Mouse (Mus musculus): ENCODE data around the gene Matn1. TPM values are rescaled to one million over a fixed set of nuclear protein-coding genes. Genes with fewer than 3 reads are reported as not detected.

Matn1 gene
- polyA plus RNA-seq, 1 experiment: 0.23 TPM

- H3K4me1 ChIP-seq (ENCODE audit: control insufficient read depth, insufficient read depth, low read length): no peaks in the 10 kb centered on the region
- H3K4me3 ChIP-seq (replicated peaks; ENCODE audit: insufficient read depth, low read depth, low read length): no peak overlapping the region
- no peak overlapping the region for H3K27ac ChIP-seq (ENCODE audit: insufficient read depth, low read length)
- no peaks in the 10 kb centered on the region for H3K27me3 ChIP-seq (ENCODE audit: control insufficient read depth, insufficient read depth, low read length)
- TF ChIP-seq POLR2A (IDR thresholded peaks at IDR 0.05; ENCODE audit: borderline replicate concordance, insufficient read depth, low read length) (no peak), CTCF (IDR thresholded peaks at IDR 0.05; ENCODE audit: borderline replicate concordance, insufficient read depth, low read depth, low read length) (no peak)
- WGBS: 75% methylated on average over 7 of the region's 7 CpGs
- no peak for DNase-seq
Observed at GRCm38 (mm10) chr4:130944779-130945178, 594 bp downstream of the Matn1 start.

DNA sequence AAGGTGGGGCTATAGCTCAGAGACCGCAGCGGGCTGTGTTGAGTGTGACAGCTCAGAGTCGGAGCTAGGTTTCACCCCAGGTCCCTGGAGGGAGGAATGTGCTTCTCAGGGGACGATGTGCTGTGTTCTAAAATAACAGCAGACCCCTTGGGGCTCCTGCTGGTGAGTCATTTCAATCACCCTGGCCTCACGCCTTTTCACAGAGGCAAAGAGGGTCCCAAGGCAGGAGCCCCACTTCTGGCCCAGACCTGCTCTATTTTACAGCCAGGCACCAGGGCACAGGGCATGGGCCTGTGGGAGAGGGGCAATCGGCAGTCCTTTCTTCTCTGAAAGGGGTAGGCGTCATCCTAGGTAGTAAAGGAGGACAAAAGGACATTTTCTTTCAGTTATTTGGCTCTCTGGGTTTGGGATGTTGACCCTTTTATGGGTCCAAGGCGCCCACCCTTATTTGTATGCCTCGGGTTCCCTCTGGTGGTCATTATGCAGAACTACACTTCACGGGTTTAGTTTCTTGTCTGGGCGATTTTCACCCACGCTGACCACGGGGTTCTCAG is 3.0 kb downstream of the Matn1 start:
- no peak overlapping the region for H3K27ac ChIP-seq (ENCODE audit: insufficient read depth, low read length)
- 31% methylated on average over 13 of the region's 13 CpGs for WGBS

DNA sequence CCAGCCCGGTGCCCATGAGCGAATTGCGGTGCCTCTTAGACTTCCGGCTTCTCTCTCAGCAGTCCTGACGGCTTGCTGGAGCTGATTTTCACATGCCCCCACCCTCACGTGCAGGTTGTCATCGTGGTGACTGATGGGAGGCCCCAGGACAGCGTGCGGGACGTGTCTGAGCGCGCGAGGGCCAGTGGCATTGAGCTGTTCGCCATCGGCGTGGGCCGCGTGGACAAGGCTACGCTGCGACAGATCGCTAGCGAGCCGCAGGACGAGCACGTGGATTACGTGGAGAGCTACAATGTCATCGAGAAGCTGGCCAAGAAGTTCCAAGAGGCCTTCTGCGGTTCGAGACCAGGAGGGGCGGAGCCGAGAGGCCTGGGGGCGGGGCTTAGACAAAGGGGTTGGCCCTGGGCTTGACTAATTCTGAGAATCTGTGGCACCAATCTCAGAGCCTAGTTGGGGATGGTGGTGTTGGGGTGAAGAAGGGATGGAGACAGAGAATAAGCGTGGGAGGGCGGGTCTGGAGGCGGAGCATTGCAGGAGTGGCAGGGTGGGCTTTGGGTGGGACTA is 5.7 kb downstream of the Matn1 start:
- WGBS: 83% methylated on average over 35 of the region's 35 CpGs

More for the DNA sequence above, 3.0 kb downstream of the Matn1 start:
- Histone ChIP-seq H3K4me1 (ENCODE audit: control insufficient read depth, insufficient read depth, low read length) (no peaks in the 10 kb centered on the region), H3K27me3 (ENCODE audit: control insufficient read depth, insufficient read depth, low read length) (no peaks in the 10 kb centered on the region), H3K4me3 (replicated peaks; ENCODE audit: insufficient read depth, low read depth, low read length) (no peak overlapping the region)
- DNase-seq: peak in 1 of 2 experiments; percentile 33
- peak; percentile 77 for TF ChIP-seq CTCF (IDR thresholded peaks at IDR 0.05; ENCODE audit: borderline replicate concordance, insufficient read depth, low read depth, low read length)
- TF ChIP-seq POLR2A (IDR thresholded peaks at IDR 0.05; ENCODE audit: borderline replicate concordance, insufficient read depth, low read length): no peak

DNA sequence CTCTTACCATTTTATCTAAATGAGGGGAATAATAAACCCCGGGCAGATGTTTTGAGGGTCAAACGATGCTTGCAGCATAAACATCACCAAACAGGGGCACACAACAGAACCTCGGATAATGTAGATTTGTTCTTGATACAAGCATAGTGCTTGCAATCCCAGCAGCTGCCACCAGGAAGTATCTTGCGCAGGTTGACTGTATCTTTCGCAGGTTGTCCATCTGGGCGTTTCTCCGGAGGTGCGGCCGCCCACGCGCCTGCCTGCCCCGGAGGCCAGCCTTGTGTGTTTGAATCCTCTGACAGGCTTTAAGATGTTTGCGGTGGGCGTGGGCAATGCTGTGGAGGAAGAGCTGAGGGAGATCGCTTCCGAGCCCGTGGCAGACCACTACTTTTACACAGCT is 8.3 kb downstream of the Matn1 start:
- Histone ChIP-seq H3K4me1 (ENCODE audit: control insufficient read depth, insufficient read depth, low read length) (no peaks in the 10 kb centered on the region), H3K27ac (ENCODE audit: insufficient read depth, low read length) (no peak overlapping the region), H3K4me3 (replicated peaks; ENCODE audit: insufficient read depth, low read depth, low read length) (no peak overlapping the region), H3K27me3 (ENCODE audit: control insufficient read depth, insufficient read depth, low read length) (no peaks in the 10 kb centered on the region)
- 40% methylated on average over 17 of the region's 17 CpGs for WGBS
- TF ChIP-seq CTCF (IDR thresholded peaks at IDR 0.05; ENCODE audit: borderline replicate concordance, insufficient read depth, low read depth, low read length) (peak; percentile 45; the same call in 1 of the 2 replicates), POLR2A (IDR thresholded peaks at IDR 0.05; ENCODE audit: borderline replicate concordance, insufficient read depth, low read length) (no peak)
- peak; percentile 32 to 36 for DNase-seq

More for the DNA sequence above, 5.7 kb downstream of the Matn1 start:
- Histone ChIP-seq H3K4me3 (replicated peaks; ENCODE audit: insufficient read depth, low read depth, low read length) (no peak overlapping the region), H3K27ac (ENCODE audit: insufficient read depth, low read length) (no peak overlapping the region), H3K27me3 (ENCODE audit: control insufficient read depth, insufficient read depth, low read length) (no peaks in the 10 kb centered on the region), H3K4me1 (ENCODE audit: control insufficient read depth, insufficient read depth, low read length) (no peaks in the 10 kb centered on the region)
- TF ChIP-seq POLR2A (IDR thresholded peaks at IDR 0.05; ENCODE audit: borderline replicate concordance, insufficient read depth, low read length): no peak
- TF ChIP-seq CTCF (IDR thresholded peaks at IDR 0.05; ENCODE audit: borderline replicate concordance, insufficient read depth, low read depth, low read length): no peak
- no peak for DNase-seq

DNA sequence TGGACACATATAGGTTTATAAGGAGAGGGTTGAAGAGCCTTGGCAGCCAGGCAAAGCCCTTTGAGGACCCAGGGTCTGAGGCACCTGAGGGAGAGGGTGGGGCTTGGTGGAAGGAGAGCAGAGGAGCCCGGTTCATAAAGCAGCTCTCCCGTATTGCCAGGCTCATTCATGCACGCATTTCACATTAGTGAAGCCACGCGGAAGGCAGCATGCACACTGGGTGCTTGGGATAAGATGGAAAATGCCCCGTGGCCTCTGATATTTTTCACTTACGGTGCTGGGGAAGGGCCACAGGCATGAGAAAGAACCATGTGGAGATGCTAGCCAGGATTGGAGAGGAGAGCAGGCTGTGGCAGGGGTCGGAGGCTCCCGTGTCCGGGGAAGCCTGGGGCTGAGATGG is 13.0 kb downstream of the Matn1 start:
- WGBS: 45% methylated on average over 10 of the region's 10 CpGs
- no peaks in the 10 kb centered on the region for H3K4me1 ChIP-seq (ENCODE audit: control insufficient read depth, insufficient read depth, low read length)
- no peak overlapping the region for H3K27ac ChIP-seq (ENCODE audit: insufficient read depth, low read length)
- no peaks in the 10 kb centered on the region for H3K27me3 ChIP-seq (ENCODE audit: control insufficient read depth, insufficient read depth, low read length)
- no peak for TF ChIP-seq CTCF (IDR thresholded peaks at IDR 0.05; ENCODE audit: borderline replicate concordance, insufficient read depth, low read depth, low read length)
- TF ChIP-seq POLR2A (IDR thresholded peaks at IDR 0.05; ENCODE audit: borderline replicate concordance, insufficient read depth, low read length): no peak
- DNase-seq: no peak
- H3K4me3 ChIP-seq (replicated peaks; ENCODE audit: insufficient read depth, low read depth, low read length): no peak overlapping the region

DNA sequence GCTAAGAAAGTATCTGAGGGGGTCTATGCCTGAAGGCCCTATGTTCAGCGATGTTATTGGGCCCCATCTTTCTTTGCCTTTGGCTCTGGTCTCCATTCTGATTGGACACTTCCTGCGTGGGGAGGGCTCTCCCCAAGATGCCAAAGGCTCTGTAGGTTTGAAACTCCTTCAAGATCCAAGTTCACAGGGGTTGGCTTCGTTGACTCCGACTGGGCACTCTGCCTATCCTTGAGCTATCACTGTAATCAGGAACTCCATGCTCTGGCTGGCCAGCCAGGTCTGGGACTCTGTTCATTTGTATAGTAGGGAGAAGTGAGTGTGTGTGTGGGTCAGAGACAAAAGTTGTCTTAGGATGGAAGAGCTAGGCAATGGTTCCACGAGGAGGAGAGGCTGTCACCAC is 14.6 kb downstream of the Matn1 start:
- Histone ChIP-seq H3K27ac (ENCODE audit: insufficient read depth, low read length) (no peak overlapping the region), H3K4me1 (ENCODE audit: control insufficient read depth, insufficient read depth, low read length) (no peaks in the 10 kb centered on the region), H3K27me3 (ENCODE audit: control insufficient read depth, insufficient read depth, low read length) (no peaks in the 10 kb centered on the region), H3K4me3 (replicated peaks; ENCODE audit: insufficient read depth, low read depth, low read length) (no peak overlapping the region)
- no peak for TF ChIP-seq CTCF (IDR thresholded peaks at IDR 0.05; ENCODE audit: borderline replicate concordance, insufficient read depth, low read depth, low read length)
- TF ChIP-seq POLR2A (IDR thresholded peaks at IDR 0.05; ENCODE audit: borderline replicate concordance, insufficient read depth, low read length): no peak
- DNase-seq: no peak
- WGBS: 59% methylated on average over 5 of the region's 5 CpGs

DNA sequence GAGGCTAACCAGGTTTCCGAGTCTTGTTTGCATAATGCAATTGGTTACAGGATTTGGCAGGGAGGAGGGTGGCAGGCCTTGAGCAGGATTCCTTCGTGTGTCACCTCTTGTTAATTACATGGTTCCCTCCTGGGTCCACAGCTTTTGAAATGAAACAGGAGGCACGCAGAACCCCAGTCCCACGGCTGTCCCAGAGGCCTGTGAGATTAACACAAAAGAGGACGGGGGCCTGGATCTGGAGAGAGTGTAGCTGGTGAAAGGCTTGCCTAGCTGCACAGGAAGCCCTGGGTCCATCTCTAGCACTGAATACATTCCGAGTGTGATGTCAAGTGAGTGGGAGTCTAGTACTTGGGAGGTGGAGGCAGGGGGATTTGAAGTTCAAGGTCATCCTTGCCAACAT is 15.5 kb downstream of the Matn1 start:
- Histone ChIP-seq H3K27ac (ENCODE audit: insufficient read depth, low read length) (no peak overlapping the region), H3K4me1 (ENCODE audit: control insufficient read depth, insufficient read depth, low read length) (no peaks in the 10 kb centered on the region), H3K4me3 (replicated peaks; ENCODE audit: insufficient read depth, low read depth, low read length) (no peak overlapping the region), H3K27me3 (ENCODE audit: control insufficient read depth, insufficient read depth, low read length) (no peaks in the 10 kb centered on the region)
- WGBS: 63% methylated on average over 6 of the region's 6 CpGs
- TF ChIP-seq POLR2A (IDR thresholded peaks at IDR 0.05; ENCODE audit: borderline replicate concordance, insufficient read depth, low read length): no peak
- no peak for TF ChIP-seq CTCF (IDR thresholded peaks at IDR 0.05; ENCODE audit: borderline replicate concordance, insufficient read depth, low read depth, low read length)
- no peak for DNase-seq

- Histone ChIP-seq H3K4me3 (replicated peaks; ENCODE audit: insufficient read depth, low read depth, low read length) (no peak overlapping the region), H3K27me3 (ENCODE audit: control insufficient read depth, insufficient read depth, low read length) (no peaks in the 10 kb centered on the region), H3K27ac (ENCODE audit: insufficient read depth, low read length) (no peak overlapping the region), H3K4me1 (ENCODE audit: control insufficient read depth, insufficient read depth, low read length) (no peaks in the 10 kb centered on the region)
- WGBS: 33% methylated on average over 9 of the region's 9 CpGs
- peak; percentile 100 for TF ChIP-seq CTCF (IDR thresholded peaks at IDR 0.05; ENCODE audit: borderline replicate concordance, insufficient read depth, low read depth, low read length)
- TF ChIP-seq POLR2A (IDR thresholded peaks at IDR 0.05; ENCODE audit: borderline replicate concordance, insufficient read depth, low read length): no peak
- DNase-seq: peak; percentile 81 to 93
Observed at GRCm38 (mm10) chr4:130960118-130960734, 16.0 kb downstream of the Matn1 start.
